In the genomic region with DNA sequence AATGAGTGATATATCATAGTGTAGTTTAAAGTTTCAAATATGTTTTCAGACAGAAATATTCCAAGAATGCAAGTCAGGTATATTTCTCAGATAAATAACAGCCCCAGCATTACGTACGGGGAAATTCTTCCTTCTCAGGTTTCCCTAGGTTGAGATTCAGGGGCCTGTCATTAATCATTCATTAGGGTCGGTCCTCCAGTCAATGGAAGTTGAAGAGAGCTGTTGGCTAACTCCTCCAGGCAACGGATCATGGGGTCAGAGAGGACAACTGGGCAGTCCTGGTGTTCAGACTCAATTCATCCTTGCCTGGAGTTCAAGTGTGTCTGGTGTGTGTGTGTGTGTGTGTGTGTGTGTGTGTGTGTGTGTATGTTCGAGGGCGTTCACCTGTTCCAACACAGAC, we compare ENCODE assay signal across 12 mouse cellular contexts. TPM values are rescaled to one million over a fixed set of nuclear protein-coding genes. Genes with fewer than 3 reads are reported as not detected.
A peak's percentile ranks its signal among the peaks of the same experiment; 100 is the strongest.
DNase-seq lines count a peak whose midpoint lies in the region; ATAC-seq and TF ChIP-seq lines count a peak whose summit lies in the region.
"Had no signal": no experiment of that assay in that cellular context is flagged by ENCODE, and none has a peak within 500 bp of the region (broad histone marks: within the 10 kb centered on the region; RNA-seq: fewer than 3 reads in every experiment).

No protein-coding gene starts in this region.

- no peaks in the 10 kb centered on the region for H3K9me3 ChIP-seq in kidney, embryonic 14.5 days (ENCODE audit: control insufficient read depth, low read length)
- no peaks in the 10 kb centered on the region for H3K9me3 ChIP-seq in hindbrain, postnatal 0 days (ENCODE audit: low read length)
- H3K9me3 ChIP-seq in liver, embryonic 12.5 days (replicated peaks): no peaks in the 10 kb centered on the region
- H3K9me3 ChIP-seq: liver, embryonic 15.5 days had no signal

- 12% methylated on average over 6 of the region's 6 CpGs for WGBS in kidney, embryonic 14.5 days
- 33% methylated on average over 6 of the region's 6 CpGs for WGBS in hindbrain, postnatal 0 days
- WGBS in liver, embryonic 12.5 days (ENCODE audit: insufficient replicate concordance): 22% methylated on average over 6 of the region's 6 CpGs

- peaks cover 5% of the 10 kb centered on the region; the same call in 1 of the 2 replicates for H3K4me1 ChIP-seq in kidney, embryonic 14.5 days (ENCODE audit: control insufficient read depth, insufficient read depth, low read length)
- H3K4me1 ChIP-seq in hindbrain, postnatal 0 days (ENCODE audit: insufficient read depth, low read length): no peaks in the 10 kb centered on the region
- H3K4me1 ChIP-seq in liver, embryonic 12.5 days: no peaks in the 10 kb centered on the region
- H3K4me1 ChIP-seq: liver, embryonic 15.5 days had no signal

- H3K4me3 ChIP-seq in kidney, embryonic 14.5 days (ENCODE audit: low read length): peak overlapping the region; percentile 56; the same call in 1 of the 2 replicates
- no peak overlapping the region for H3K4me3 ChIP-seq in hindbrain, postnatal 0 days (ENCODE audit: low read length)
- H3K4me3 ChIP-seq in liver, embryonic 12.5 days: no peak overlapping the region
- H3K4me3 ChIP-seq: erythroblast, embryonic 14.5 days had no signal

- no peak for TF ChIP-seq CTCF in hindbrain, postnatal 0 days (IDR thresholded peaks at IDR 0.05; ENCODE audit: low read depth)

- no peak for DNase-seq in kidney, adult 18-20 months
- DNase-seq in embryo, embryonic 9.5 days (ENCODE audit: extremely low spot score): peak; percentile 27
- no peak for DNase-seq in hindbrain, postnatal 0 days (ENCODE audit: low spot score)
- DNase-seq in neural tube, embryonic 10.5 days (ENCODE audit: extremely low spot score, low spot score): peak; percentile 45
- no peak for DNase-seq in cerebellum, adult 18-20 months
- DNase-seq in layer of hippocampus, adult 11-12 months (ENCODE audit: low spot score): no peak
- DNase-seq: cerebellum, adult 8-10 months had no signal

- ATAC-seq in kidney, embryonic 14.5 days (ENCODE audit: low FRiP score, low TSS enrichment): peak; percentile 37; the same call in 1 of the 2 replicates
- no peak for ATAC-seq in hindbrain, postnatal 0 days
- ATAC-seq in liver, embryonic 12.5 days: no peak

- H3K4me2 ChIP-seq in kidney, embryonic 14.5 days (replicated peaks; ENCODE audit: low read depth, low read length): no peak overlapping the region
- H3K4me2 ChIP-seq in hindbrain, postnatal 0 days (ENCODE audit: low read depth, low read length): peak overlapping the region; percentile 97
- H3K4me2 ChIP-seq in liver, embryonic 12.5 days: no peak overlapping the region

- H3K27me3 ChIP-seq in kidney, embryonic 14.5 days (ENCODE audit: control insufficient read depth, insufficient read depth, low read length): peaks cover 41% of the 10 kb centered on the region
- H3K27me3 ChIP-seq in hindbrain, postnatal 0 days (ENCODE audit: insufficient read depth, low read length): peaks cover 9% of the 10 kb centered on the region; the same call in 1 of the 2 replicates
- H3K27me3 ChIP-seq in liver, embryonic 12.5 days (replicated peaks): peaks cover 64% of the 10 kb centered on the region

- no peak overlapping the region for H3K9ac ChIP-seq in kidney, embryonic 14.5 days (ENCODE audit: low read depth, low read length)
- no peak overlapping the region for H3K9ac ChIP-seq in hindbrain, postnatal 0 days (replicated peaks; ENCODE audit: low read length)
- no peak overlapping the region for H3K9ac ChIP-seq in liver, embryonic 12.5 days
- H3K9ac ChIP-seq: liver, embryonic 15.5 days had no signal

- no peaks in the 10 kb centered on the region for H3K36me3 ChIP-seq in kidney, embryonic 14.5 days (ENCODE audit: control insufficient read depth, insufficient read depth, low read length)
- H3K36me3 ChIP-seq in hindbrain, postnatal 0 days (ENCODE audit: insufficient read depth, low read length): no peaks in the 10 kb centered on the region
- no peaks in the 10 kb centered on the region for H3K36me3 ChIP-seq in liver, embryonic 12.5 days
- H3K36me3 ChIP-seq: liver, embryonic 15.5 days had no signal

- H3K27ac ChIP-seq in kidney, embryonic 14.5 days (ENCODE audit: low read depth, low read length): no peak overlapping the region
- no peak overlapping the region for H3K27ac ChIP-seq in hindbrain, postnatal 0 days
- no peak overlapping the region for H3K27ac ChIP-seq in liver, embryonic 12.5 days
- H3K27ac ChIP-seq: gastrocnemius, adult 2 months; liver, embryonic 15.5 days had no signal

RNA-seq across cellular contexts. Expression of a gene that starts 0.8 kb away (rescaled TPM):
- polyA plus RNA-seq in kidney, embryonic 14.5 days (2014; fragmentation: Nextera tagmentation; extraction: Ambion mirVana): 0.32 and 0.57 TPM in 2 replicates
- total RNA-seq in hindbrain, postnatal 0 days (2014; rRNA removed): 3.5 and 5.1 TPM in 2 replicates
- 6.4 and 6.8 TPM in 2 replicates for polyA plus RNA-seq in hindbrain, postnatal 0 days (2015; fragmentation: Nextera tagmentation; extraction: Ambion mirVana)
- polyA plus RNA-seq in liver, embryonic 12.5 days (2016; fragmentation: Nextera tagmentation; extraction: Ambion mirVana): 0.33 and 0.83 TPM in 2 replicates
- polyA plus RNA-seq: erythroblast, embryonic 14.5 days had no signal

Comparison
In these comparisons a context has a peak if more than half of its experiments do, and no peak if none do; other contexts are left out.
1. DNase-seq: peak in embryo, embryonic 9.5 days (single experiment) and neural tube, embryonic 10.5 days (single experiment); none in kidney, adult 18-20 months (single experiment), hindbrain, postnatal 0 days (single experiment), cerebellum, adult 18-20 months (0 of 2) and layer of hippocampus, adult 11-12 months (single experiment).